Mouse (Mus musculus): ENCODE results near the gene Hgd. TPM values are rescaled to one million over a fixed set of nuclear protein-coding genes. Genes with fewer than 3 reads are reported as not detected.

Gene Hgd
- polyA plus RNA-seq (2015; fragmentation: Nextera tagmentation; extraction: Ambion mirVana) = 42.0 and 46.9 TPM in 2 replicates

DNA sequence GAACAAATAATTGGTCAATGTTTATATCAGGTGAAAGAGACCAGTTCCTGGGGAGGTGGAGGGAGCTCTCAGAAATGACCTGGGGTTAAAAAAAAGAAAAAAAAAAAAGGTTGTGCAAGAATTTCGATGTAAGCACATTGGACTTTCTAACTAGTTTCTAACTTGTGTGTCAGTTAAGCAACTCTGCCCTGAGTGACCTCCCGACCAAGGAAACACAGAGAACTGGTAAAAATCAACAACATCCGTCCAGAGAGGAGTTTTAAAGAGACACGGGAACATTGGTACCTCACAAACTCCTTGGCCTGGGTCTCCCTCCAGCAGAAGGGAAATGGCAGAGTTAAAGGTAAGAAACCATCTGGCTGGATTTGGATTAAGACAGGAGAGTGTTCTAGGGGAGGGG, at the start of gene Hgd:
Hgd (plus strand) TSS at position 160 of the 400 bp plus-strand sequence.
- Histone ChIP-seq H3K4me1 (replicated peaks) (peaks cover 9% of the 10 kb centered on the region; the same call in 1 of the 2 replicates), H3K36me3 (replicated peaks) (no peaks in the 10 kb centered on the region), H3K9ac (no peak within 1 kb of the TSS; the same call in 1 of the 2 replicates), H3K27ac (replicated peaks) (peak within 1 kb of the TSS; percentile 62), H3K4me2 (peak within 1 kb of the TSS; percentile 38), H3K27me3 (no peaks in the 10 kb centered on the region), H3K4me3 (replicated peaks) (peak within 1 kb of the TSS; percentile 23), H3K9me3 (replicated peaks) (no peaks in the 10 kb centered on the region)
- 37% methylated on average over 4 of the region's 4 CpGs for WGBS (ENCODE audit: insufficient replicate concordance)
- peak; percentile 53 for ATAC-seq (ENCODE audit: insufficient read depth)

DNA sequence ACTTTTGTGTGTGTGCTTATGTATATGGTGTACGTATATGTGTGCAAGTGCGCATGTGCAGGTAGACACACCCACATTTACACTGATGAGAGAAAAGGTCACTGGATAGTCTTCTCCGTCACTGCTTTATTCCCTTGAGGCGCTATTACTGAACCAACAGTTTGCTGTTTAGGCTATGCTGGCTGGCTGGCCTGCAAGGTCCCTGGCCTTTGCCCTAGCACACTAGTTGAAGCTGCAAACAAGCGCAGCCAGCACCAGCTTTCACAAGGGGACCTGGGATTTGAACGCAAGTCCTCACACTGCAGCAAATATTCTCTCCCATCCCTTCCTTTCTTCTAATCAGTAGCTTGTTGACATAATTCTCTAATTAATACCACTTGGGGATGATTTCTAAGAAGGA, 49.8 kb upstream of the Hgd start:
- no peak for ATAC-seq (ENCODE audit: insufficient read depth)
- no peaks in the 10 kb centered on the region for H3K27me3 ChIP-seq
- 82% methylated on average over 6 of the region's 6 CpGs for WGBS (ENCODE audit: insufficient replicate concordance)
- H3K4me3 ChIP-seq (replicated peaks) = no peak overlapping the region
- peaks cover 1% of the 10 kb centered on the region; the same call in 1 of the 2 replicates for H3K36me3 ChIP-seq (replicated peaks)
- peaks cover 15% of the 10 kb centered on the region for H3K4me1 ChIP-seq (replicated peaks)
- no peaks in the 10 kb centered on the region for H3K9me3 ChIP-seq (replicated peaks)
- no peak overlapping the region for H3K27ac ChIP-seq (replicated peaks)
- no peak overlapping the region for H3K9ac ChIP-seq
- H3K4me2 ChIP-seq = no peak overlapping the region

DNA sequence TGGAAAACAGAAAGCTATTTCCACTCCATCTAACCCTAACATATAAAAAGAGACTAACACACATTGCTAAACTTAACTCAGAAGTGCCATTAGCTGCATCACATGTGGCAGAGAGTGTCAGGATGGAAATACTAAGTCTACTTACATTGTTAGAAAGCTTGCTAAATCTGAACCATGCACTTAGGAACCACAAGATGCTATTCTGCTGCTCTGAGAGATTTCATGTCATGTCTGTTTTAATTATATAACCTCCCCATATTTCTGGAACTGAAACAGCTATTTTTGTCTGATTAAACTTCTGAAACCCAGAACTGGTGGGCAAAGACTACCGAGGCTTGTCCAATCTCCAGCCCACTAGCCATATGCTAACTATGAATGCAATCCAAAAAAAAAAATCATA, 47.9 kb upstream of the Hgd start:
- 70% methylated on average over 1 of the region's 1 CpGs for WGBS (ENCODE audit: insufficient replicate concordance)
- H3K4me1 ChIP-seq (replicated peaks) = peaks cover 15% of the 10 kb centered on the region
- H3K27me3 ChIP-seq = no peaks in the 10 kb centered on the region
- H3K4me2 ChIP-seq = no peak overlapping the region
- no peaks in the 10 kb centered on the region for H3K9me3 ChIP-seq (replicated peaks)
- no peak overlapping the region for H3K9ac ChIP-seq
- ATAC-seq (ENCODE audit: insufficient read depth) = no peak
- no peak overlapping the region for H3K4me3 ChIP-seq (replicated peaks)
- peaks cover 6% of the 10 kb centered on the region; the same call in 1 of the 2 replicates for H3K36me3 ChIP-seq (replicated peaks)
- H3K27ac ChIP-seq (replicated peaks) = no peak overlapping the region

DNA sequence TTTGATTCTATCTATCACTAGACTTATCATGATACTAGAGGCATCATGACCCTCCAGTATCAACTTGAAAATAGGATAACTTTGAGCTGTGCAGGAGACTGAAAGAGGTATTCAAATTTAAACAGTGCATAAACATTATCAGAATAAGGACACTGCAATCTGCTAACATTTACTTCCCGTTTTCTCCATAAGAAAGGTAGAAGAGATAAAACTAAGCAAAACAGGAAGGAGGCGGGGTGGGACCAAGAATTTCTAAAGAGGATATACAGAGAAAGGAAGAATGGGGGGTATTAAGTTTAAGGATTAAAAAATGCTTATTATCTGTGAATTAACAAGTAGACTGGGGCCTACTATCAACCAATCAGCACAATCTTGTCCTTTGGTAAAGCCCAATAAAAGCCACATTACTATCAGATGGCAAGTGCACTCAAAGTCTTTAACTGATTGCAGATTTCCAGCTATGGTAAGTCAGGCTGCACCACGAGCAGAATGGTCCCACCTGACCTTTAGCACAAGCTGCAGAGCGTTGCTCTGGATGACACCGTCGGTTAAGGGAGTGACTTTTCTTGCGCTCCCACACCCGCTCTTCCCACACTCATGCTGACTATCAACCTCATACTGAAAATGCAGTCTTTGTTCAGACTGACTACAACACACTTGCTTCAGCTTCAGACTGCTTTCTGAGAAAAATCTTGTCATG, 46.4 kb upstream of the Hgd start:
- Histone ChIP-seq H3K4me3 (replicated peaks) (no peak overlapping the region), H3K36me3 (replicated peaks) (peaks cover 6% of the 10 kb centered on the region; the same call in 1 of the 2 replicates), H3K4me1 (replicated peaks) (peaks cover 21% of the 10 kb centered on the region), H3K4me2 (no peak overlapping the region), H3K27ac (replicated peaks) (no peak overlapping the region), H3K9me3 (replicated peaks) (no peaks in the 10 kb centered on the region), H3K9ac (no peak overlapping the region), H3K27me3 (no peaks in the 10 kb centered on the region)
- no peak for ATAC-seq (ENCODE audit: insufficient read depth)
- WGBS (ENCODE audit: insufficient replicate concordance) = 35% methylated on average over 8 of the region's 8 CpGs

DNA sequence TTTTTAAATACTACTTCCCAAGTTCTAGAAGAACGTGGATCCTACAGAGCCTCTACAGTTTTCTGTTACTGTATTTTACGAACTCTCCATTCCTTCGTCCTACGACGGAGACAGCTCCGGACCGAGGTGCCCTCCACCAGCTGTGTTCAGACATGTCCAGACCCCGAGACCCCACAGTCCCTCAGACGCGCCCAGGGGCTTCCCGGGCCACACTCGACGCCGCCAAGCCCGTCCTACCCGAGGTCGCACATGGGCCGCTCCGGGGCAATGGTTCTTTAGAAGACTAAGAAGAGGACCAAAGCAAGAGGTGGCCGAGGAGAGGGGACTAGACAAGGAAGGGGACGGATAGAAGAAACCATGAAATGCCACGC, 40.7 kb upstream of the Hgd start:
- WGBS (ENCODE audit: insufficient replicate concordance) = under 1% methylated on average over 22 of the region's 22 CpGs
- ATAC-seq (ENCODE audit: insufficient read depth) = peak; percentile 29
- peak overlapping the region; percentile 94 for H3K4me2 ChIP-seq
- peaks cover 23% of the 10 kb centered on the region for H3K4me1 ChIP-seq (replicated peaks)
- no peaks in the 10 kb centered on the region for H3K27me3 ChIP-seq
- H3K4me3 ChIP-seq (replicated peaks) = peak overlapping the region; percentile 81
- peaks cover 12% of the 10 kb centered on the region for H3K36me3 ChIP-seq (replicated peaks)
- peak overlapping the region; percentile 83 for H3K9ac ChIP-seq
- H3K27ac ChIP-seq (replicated peaks) = peak overlapping the region; percentile 64
- no peaks in the 10 kb centered on the region for H3K9me3 ChIP-seq (replicated peaks)

DNA sequence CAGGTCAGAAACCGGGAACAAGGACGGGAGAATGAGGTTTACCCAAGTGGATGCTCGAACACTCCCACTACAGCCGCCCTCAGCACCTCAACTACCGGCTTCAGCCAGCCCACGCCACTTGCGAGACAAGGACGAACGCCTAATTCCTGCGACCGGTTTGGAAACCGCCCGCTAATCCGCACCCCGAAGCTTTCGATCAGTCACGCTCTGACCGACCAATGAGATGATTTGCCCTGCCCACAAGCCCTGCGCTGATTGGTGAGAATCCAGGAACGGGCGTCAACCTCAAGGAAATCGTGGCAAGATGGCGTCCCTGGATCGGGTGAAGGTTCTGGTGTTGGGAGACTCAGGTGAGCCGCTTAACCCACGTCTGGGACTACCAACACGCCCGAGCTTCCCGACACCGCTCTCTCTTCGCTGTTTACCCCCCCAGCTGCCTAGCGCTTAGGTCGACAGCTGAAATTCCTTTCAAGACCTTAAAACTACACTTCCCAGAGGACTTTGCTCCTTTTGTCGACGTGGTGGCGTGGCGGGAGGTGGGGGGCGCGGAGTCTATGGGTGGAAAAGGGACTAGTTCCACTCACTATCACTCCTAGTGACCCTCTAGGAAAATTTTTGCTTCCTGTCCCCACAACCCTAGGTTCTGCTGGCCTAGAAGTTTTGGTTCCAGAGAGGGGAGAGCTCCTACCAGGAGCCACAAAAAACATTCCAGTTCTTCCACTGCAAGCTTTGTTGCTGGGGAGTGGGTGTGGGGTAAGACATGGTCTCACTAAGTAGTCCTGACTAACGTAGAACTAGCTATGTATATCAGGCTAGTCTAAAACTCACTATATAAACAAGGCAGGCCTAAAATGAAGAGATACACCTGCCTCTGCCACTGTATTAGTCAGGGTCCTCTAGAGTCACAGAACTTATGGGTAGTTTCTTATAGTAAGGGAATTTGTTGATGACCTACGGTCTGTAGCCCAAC, 40.1 kb upstream of the Hgd start, which contains the start of the genes Gtf2e1 and Rabl3:
Gtf2e1 (minus strand) TSS at position 179 of the 970 bp plus-strand sequence.
Rabl3 (plus strand) TSS at position 275 of the 970 bp plus-strand sequence.
- 1% methylated on average over 41 of the region's 41 CpGs for WGBS (ENCODE audit: insufficient replicate concordance)
- Histone ChIP-seq H3K4me2 (peak within 1 kb of the TSS; percentile 94), H3K9ac (peak within 1 kb of the TSS; percentile 83), H3K4me3 (replicated peaks) (peak within 1 kb of the TSS; percentile 81), H3K4me1 (replicated peaks) (peaks cover 20% of the 10 kb centered on the region), H3K27me3 (no peaks in the 10 kb centered on the region), H3K27ac (replicated peaks) (peak within 1 kb of the TSS; percentile 83), H3K36me3 (replicated peaks) (peaks cover 12% of the 10 kb centered on the region), H3K9me3 (replicated peaks) (no peaks in the 10 kb centered on the region)
- ATAC-seq (ENCODE audit: insufficient read depth) = peak; percentile 98

DNA sequence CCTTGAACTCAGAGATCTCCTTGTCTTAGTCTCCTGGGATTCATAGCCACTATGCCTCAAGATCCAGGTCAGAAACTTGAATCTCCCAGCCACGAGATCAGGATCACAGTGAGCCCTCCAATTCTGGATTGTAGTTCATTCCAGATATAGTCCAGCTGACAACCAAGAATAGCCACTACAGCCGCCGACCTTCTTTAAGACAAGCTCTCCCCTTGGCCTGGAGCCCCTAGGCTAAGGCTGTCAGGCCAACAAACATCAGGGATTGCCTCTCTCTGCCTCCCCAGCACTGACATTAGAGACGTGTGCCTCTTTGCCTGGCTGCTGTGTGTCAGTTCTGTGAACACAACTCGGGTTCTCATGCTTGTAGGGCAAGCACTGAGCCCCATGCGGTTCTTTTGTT, 39.2 kb upstream of the Hgd start:
- Histone ChIP-seq H3K4me2 (peak overlapping the region; percentile 94), H3K36me3 (replicated peaks) (peaks cover 6% of the 10 kb centered on the region; the same call in 1 of the 2 replicates), H3K4me1 (replicated peaks) (peaks cover 20% of the 10 kb centered on the region), H3K9me3 (replicated peaks) (no peaks in the 10 kb centered on the region), H3K4me3 (replicated peaks) (peak overlapping the region; percentile 81), H3K27ac (replicated peaks) (no peak overlapping the region), H3K27me3 (no peaks in the 10 kb centered on the region), H3K9ac (no peak overlapping the region)
- 73% methylated on average over 6 of the region's 6 CpGs for WGBS (ENCODE audit: insufficient replicate concordance)
- ATAC-seq (ENCODE audit: insufficient read depth) = no peak

DNA sequence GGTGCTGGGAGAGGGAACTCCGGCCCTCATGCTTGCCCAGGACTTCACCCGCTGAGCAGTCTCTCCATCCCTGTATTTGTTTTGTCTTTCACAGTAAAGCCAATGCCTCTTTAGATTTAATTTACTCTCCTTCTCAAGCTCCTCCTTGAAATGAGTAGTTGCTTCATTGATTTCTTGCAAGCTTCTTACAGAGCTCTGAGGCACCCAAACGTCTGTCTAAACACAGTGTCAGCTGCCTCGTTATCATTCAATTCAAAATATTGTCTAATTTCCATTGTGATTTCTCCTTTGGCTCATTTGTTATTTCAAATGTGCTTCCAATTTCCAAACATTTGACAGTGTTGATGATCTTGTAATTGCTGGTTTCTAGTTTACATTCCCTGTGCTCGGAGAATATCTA, 33.6 kb upstream of the Hgd start:
- Histone ChIP-seq H3K4me1 (replicated peaks) (no peaks in the 10 kb centered on the region), H3K9ac (no peak overlapping the region), H3K4me2 (no peak overlapping the region), H3K27ac (replicated peaks) (no peak overlapping the region), H3K27me3 (no peaks in the 10 kb centered on the region), H3K9me3 (replicated peaks) (no peaks in the 10 kb centered on the region), H3K36me3 (replicated peaks) (peaks cover 6% of the 10 kb centered on the region; the same call in 1 of the 2 replicates), H3K4me3 (replicated peaks) (no peak overlapping the region)
- 73% methylated on average over 5 of the region's 5 CpGs for WGBS (ENCODE audit: insufficient replicate concordance)
- ATAC-seq (ENCODE audit: insufficient read depth) = no peak

DNA sequence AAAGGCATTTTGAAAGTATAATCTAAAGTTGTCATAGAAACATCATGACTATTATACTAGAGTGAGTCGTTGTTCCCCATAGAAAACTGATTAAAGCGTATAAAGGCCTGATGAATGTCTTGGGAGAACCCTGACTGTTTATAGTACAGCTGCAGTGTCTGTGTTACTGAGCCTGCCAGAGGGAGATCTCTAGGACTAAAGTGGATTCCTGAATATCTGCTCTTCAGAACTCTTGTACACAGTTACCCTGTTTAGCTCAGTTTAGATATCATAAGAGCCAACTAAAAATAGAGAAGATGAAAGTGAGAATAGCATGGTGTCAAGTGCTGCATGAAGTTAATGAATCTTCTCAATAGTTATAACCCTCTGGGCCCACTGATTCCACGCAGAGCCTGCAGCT, 29.7 kb upstream of the Hgd start:
- Histone ChIP-seq H3K4me1 (replicated peaks) (no peaks in the 10 kb centered on the region), H3K4me2 (no peak overlapping the region), H3K4me3 (replicated peaks) (no peak overlapping the region), H3K9ac (no peak overlapping the region), H3K27ac (replicated peaks) (no peak overlapping the region), H3K36me3 (replicated peaks) (no peaks in the 10 kb centered on the region), H3K9me3 (replicated peaks) (no peaks in the 10 kb centered on the region), H3K27me3 (no peaks in the 10 kb centered on the region)
- 77% methylated on average over 3 of the region's 3 CpGs for WGBS (ENCODE audit: insufficient replicate concordance)
- no peak for ATAC-seq (ENCODE audit: insufficient read depth)

DNA sequence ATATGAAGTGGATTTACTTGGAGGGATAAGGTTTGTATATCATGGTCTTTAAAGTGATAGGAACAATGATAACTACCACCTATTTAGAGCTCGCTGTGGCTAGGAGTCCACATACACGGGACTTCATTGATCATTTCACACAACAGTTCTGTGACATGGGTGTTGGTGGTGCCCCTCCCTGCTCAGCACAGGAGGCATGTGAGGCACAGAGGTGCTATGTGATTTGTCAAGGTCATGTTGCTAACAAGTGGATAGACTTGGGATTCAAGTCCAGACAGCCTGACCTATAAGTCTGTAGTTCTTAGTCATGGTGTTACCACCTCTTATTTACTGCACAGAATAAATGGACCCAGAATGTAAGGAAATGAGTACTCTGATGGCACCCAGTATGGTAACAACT, 29.0 kb upstream of the Hgd start:
- ATAC-seq (ENCODE audit: insufficient read depth) = no peak

DNA sequence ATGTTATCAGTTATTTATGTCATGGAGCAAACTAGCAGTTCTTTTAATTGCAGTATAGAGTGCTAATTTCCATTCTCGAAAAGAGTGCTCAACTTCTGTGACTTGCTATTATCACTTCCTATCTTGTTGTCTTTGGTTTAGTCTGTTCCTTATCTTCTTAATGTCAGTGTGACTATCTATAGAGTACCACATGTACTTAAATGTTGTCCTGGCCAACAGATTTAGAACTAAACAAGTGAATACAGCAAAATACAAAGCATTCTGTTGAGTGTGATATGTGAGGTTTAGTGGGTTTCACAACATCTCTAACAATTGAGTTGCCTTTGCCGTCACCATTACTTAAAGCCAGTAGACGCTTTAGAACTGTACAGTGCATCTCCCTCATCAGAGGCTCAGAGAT, 27.1 kb upstream of the Hgd start:
- H3K4me3 ChIP-seq (replicated peaks) = no peak overlapping the region
- no peak overlapping the region for H3K4me2 ChIP-seq
- H3K27ac ChIP-seq (replicated peaks) = no peak overlapping the region
- no peak overlapping the region for H3K9ac ChIP-seq
- no peaks in the 10 kb centered on the region for H3K4me1 ChIP-seq (replicated peaks)
- no peaks in the 10 kb centered on the region for H3K27me3 ChIP-seq
- no peaks in the 10 kb centered on the region for H3K9me3 ChIP-seq (replicated peaks)
- ATAC-seq (ENCODE audit: insufficient read depth) = no peak
- H3K36me3 ChIP-seq (replicated peaks) = peaks cover 11% of the 10 kb centered on the region; the same call in 1 of the 2 replicates
- WGBS (ENCODE audit: insufficient replicate concordance) = 49% methylated on average over 3 of the region's 3 CpGs

More for the DNA sequence above, 29.0 kb upstream of the Hgd start:
- H3K9me3 ChIP-seq (replicated peaks) = no peaks in the 10 kb centered on the region
- H3K4me1 ChIP-seq (replicated peaks) = no peaks in the 10 kb centered on the region
- H3K27me3 ChIP-seq = no peaks in the 10 kb centered on the region
- no peaks in the 10 kb centered on the region for H3K36me3 ChIP-seq (replicated peaks)
- H3K27ac ChIP-seq (replicated peaks) = no peak overlapping the region
- H3K9ac ChIP-seq = no peak overlapping the region
- H3K4me3 ChIP-seq (replicated peaks) = no peak overlapping the region
- H3K4me2 ChIP-seq = no peak overlapping the region
- WGBS (ENCODE audit: insufficient replicate concordance) = 76% methylated on average over 2 of the region's 2 CpGs
